Mouse (Mus musculus) megakaryocyte, embryonic 14.5 days (primary cell): ENCODE data around the gene Slc25a39.

Source experiments
- FLI1 ChIP-seq: IDR thresholded peaks from 2 replicates; pipeline ENCODE4 v1.6.1; 2012; ENCODE audit warnings: low read length, inconsistent platforms, mixed read lengths
- GATA1 ChIP-seq: IDR thresholded peaks from 3 replicates; pipeline ENCODE4 v1.6.1; 2012; ENCODE audit warnings: mixed read lengths, low read length, inconsistent platforms, borderline replicate concordance

GRCm38 (mm10) chr11:102392441-102393237 is 15.1 kb downstream of the Slc25a39 start:
- TF ChIP-seq GATA1 (no peak), FLI1 (no peak)
